Mouse (Mus musculus) testis, adult 2 months (tissue): ENCODE data around the gene Ylpm1. TPM values are rescaled to one million over a fixed set of nuclear protein-coding genes. Genes with fewer than 3 reads are reported as not detected.

Experiments used
- H3K27ac ChIP-seq: fragments of 200-500 bp; 2 replicates; pipeline ENCODE4 v1.5.1; 2012; ENCODE audit warnings: low read depth, low read length; ENCODE audit not compliant: control insufficient read depth, insufficient read depth
- H3K27me3 ChIP-seq: fragments of 200-500 bp; 2 replicates; pipeline ENCODE4 v1.6.1; 2012; ENCODE audit warnings: mild to moderate bottlenecking, low read length, moderate library complexity; ENCODE audit not compliant: control insufficient read depth, insufficient read depth
- H3K36me3 ChIP-seq: fragments of 200-500 bp; 2 replicates; pipeline ENCODE4 v1.6.1; 2012; ENCODE audit warnings: mild to moderate bottlenecking, low read length; ENCODE audit not compliant: control insufficient read depth, insufficient read depth
- H3K4me1 ChIP-seq: fragments of 200-500 bp; 2 replicates; pipeline ENCODE4 v1.6.1; 2012; ENCODE audit warnings: low read length; ENCODE audit not compliant: control insufficient read depth, insufficient read depth
- H3K4me3 ChIP-seq: fragments of 200-500 bp; 2 replicates; pipeline ENCODE4 v1.5.1; 2012; ENCODE audit warnings: low read depth, mild to moderate bottlenecking, low read length, moderate library complexity, mixed read lengths; ENCODE audit not compliant: control insufficient read depth
- CTCF ChIP-seq: fragments of 200-500 bp; IDR thresholded peaks from 2 replicates; pipeline ENCODE4 v1.5.1; 2012; ENCODE audit warnings: low read depth, mild to moderate bottlenecking, inconsistent platforms, low read length, moderate library complexity; ENCODE audit not compliant: control insufficient read depth, insufficient read depth, insufficient replicate concordance
- POLR2A ChIP-seq: fragments of 200-500 bp; IDR thresholded peaks from 2 replicates; pipeline ENCODE4 v1.6.1; 2012; ENCODE audit warnings: low read depth, mild to moderate bottlenecking, inconsistent platforms, low read length, moderate library complexity; ENCODE audit not compliant: control insufficient read depth
- polyA plus RNA-seq: library from polyadenylated mRNA; depleted of rRNA; stranded (reverse); fragments of >200 nt; gene quantifications from 2 replicates; pipeline ENCODE4 v1.2.3, GENCODE M21; 2012

Ylpm1 gene
- polyA plus RNA-seq, 1 experiment = 47.1 TPM

DNA sequence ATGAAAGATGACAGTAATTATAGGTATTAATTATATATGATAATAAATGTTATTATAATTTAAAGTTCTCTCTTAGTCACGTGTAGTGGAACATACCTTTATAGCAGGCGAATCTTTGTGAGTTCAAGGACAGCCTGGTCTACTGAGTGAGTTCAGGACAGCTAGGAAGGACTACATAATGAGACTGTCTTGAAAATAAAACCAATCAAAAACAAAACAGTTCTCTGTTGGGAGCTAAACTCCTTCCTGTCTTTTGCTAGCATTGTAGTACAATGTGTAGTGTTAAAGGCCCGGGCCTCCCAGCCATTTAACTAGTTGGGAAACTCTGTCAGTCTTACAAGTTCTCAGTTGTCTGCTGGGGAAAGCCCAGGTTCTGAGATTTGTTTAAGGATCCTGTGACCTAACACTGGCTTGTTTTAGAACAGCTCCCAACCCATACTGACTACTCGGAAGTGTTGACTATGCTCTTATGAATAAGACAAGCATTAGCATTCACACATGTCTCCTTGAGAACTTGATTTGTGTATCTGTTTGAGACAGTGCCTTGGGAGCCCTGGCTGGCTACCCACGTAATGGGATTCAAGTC, 105.5 kb downstream of the Ylpm1 start:
- Histone ChIP-seq H3K27ac (no peak overlapping the region), H3K4me3 (no peak overlapping the region), H3K27me3 (no peaks in the 10 kb centered on the region), H3K36me3 (no peaks in the 10 kb centered on the region), H3K4me1 (peaks cover 9% of the 10 kb centered on the region)
- no peak for TF ChIP-seq POLR2A
- TF ChIP-seq CTCF = no peak

DNA sequence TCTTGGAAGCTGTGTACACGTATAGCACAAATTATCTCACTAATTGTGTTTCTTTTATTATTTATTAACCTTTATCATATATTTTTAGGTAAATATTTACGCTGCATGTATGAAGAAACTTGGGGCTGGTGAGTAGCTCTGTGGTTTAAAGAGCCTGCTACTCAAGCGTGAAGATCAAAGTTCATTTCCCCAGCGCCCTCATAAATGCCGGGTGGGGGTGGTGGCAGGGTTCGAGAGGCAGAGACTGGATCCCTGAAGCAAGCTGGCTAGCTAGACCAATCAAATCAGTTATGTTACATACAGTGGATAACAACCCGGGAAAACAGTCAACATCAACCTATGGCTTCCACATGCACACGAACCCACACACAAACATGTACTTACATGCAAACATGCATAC, 107.0 kb downstream of the Ylpm1 start:
- Histone ChIP-seq H3K4me3 (no peak overlapping the region), H3K27ac (no peak overlapping the region), H3K27me3 (no peaks in the 10 kb centered on the region), H3K4me1 (peaks cover 10% of the 10 kb centered on the region), H3K36me3 (no peaks in the 10 kb centered on the region)
- no peak for TF ChIP-seq POLR2A
- no peak for TF ChIP-seq CTCF

DNA sequence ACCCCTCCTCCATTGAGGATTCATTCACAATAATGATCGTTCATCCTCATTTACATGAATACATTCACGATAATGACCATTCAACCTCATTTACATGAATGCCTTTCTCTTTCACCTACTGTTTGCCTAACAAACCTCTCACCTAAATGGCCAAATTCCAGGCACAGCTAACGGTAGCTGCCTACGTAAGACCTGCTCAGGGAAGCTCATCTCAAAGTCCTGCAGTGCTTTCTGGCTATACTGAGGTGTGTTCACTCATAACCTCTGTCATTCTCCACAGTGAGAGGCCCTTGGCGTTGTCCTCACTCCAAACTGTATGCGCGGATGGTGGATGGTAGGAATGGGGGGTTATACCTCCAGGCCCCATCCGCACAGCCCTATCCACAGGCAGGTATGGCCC, 108.7 kb downstream of the Ylpm1 start:
- TF ChIP-seq CTCF (no peak), POLR2A (no peak)

DNA sequence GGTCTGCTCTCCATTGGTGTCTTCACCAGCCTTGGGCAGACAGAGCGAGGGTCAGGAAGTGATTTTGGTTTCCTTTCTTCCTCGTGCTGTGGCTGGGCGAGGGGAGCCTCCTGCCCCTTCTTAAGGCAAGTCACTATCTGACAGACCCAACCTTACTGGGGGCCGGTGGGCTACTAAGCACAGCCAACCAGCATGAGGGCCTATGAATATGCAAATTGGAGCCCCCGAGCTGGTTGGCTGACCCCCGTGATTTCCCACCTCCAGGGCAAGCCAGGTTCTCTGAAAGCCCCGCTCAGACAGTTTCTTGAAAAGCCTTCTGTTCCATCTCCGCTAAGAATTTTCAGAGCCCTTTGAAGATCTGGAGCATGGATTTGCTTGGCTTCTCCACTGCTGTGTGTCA, 110.2 kb downstream of the Ylpm1 start:
- peaks cover 16% of the 10 kb centered on the region for H3K4me1 ChIP-seq
- H3K27ac ChIP-seq = no peak overlapping the region
- no peak for TF ChIP-seq POLR2A
- no peak for TF ChIP-seq CTCF
- H3K27me3 ChIP-seq = no peaks in the 10 kb centered on the region
- no peaks in the 10 kb centered on the region for H3K36me3 ChIP-seq
- no peak overlapping the region for H3K4me3 ChIP-seq

More for the DNA sequence above, 108.7 kb downstream of the Ylpm1 start:
- no peak overlapping the region for H3K4me3 ChIP-seq
- no peaks in the 10 kb centered on the region for H3K36me3 ChIP-seq
- H3K4me1 ChIP-seq = peaks cover 11% of the 10 kb centered on the region
- no peaks in the 10 kb centered on the region for H3K27me3 ChIP-seq
- H3K27ac ChIP-seq = no peak overlapping the region

DNA sequence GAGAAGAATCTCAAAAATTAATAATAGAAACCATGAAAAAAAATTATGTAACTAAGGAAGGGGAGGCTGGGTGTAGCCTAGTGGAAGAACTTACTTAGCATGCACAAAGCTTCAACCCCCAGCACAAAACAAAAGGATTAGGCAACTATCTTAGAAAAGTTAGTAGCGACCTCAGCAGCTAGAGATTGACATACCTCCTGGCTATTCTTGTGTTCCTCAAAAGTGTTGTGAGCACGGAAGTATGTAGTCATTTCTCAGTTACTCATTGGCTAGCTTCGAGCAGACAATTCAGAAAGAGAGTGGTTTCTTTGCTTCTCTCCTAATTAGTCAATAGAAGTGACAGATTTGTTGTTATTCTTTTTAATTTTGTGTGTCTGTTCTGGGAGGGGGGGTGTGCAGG, 112.5 kb downstream of the Ylpm1 start:
- H3K36me3 ChIP-seq = no peaks in the 10 kb centered on the region; the same call in 1 of the 2 replicates
- H3K27ac ChIP-seq = no peak overlapping the region
- TF ChIP-seq CTCF = no peak
- no peak for TF ChIP-seq POLR2A
- H3K4me1 ChIP-seq = peaks cover 21% of the 10 kb centered on the region
- H3K4me3 ChIP-seq = no peak overlapping the region
- no peaks in the 10 kb centered on the region for H3K27me3 ChIP-seq

DNA sequence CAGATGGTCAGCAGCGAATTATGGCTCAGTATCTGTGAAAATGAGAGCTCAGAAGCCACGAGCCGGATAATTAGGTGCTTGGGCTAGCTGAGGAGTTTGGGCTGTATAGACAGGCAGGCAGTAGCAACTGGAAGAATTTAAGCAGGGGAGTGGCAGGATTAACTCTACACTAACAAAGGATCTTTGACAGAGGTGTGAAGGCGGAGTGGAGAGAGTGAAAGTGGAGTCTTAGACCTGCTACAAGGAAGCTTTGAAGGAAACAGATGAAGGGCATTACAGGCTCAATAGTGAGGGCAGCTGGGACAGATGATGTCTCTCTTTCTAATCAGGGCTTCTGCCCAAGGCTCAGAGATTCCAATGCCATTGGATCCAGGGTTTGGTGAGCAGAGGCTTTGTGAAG, 113.3 kb downstream of the Ylpm1 start:
- Histone ChIP-seq H3K4me3 (no peak overlapping the region), H3K4me1 (peaks cover 17% of the 10 kb centered on the region), H3K27me3 (no peaks in the 10 kb centered on the region), H3K27ac (no peak overlapping the region), H3K36me3 (no peaks in the 10 kb centered on the region; the same call in 1 of the 2 replicates)
- TF ChIP-seq POLR2A = no peak

DNA sequence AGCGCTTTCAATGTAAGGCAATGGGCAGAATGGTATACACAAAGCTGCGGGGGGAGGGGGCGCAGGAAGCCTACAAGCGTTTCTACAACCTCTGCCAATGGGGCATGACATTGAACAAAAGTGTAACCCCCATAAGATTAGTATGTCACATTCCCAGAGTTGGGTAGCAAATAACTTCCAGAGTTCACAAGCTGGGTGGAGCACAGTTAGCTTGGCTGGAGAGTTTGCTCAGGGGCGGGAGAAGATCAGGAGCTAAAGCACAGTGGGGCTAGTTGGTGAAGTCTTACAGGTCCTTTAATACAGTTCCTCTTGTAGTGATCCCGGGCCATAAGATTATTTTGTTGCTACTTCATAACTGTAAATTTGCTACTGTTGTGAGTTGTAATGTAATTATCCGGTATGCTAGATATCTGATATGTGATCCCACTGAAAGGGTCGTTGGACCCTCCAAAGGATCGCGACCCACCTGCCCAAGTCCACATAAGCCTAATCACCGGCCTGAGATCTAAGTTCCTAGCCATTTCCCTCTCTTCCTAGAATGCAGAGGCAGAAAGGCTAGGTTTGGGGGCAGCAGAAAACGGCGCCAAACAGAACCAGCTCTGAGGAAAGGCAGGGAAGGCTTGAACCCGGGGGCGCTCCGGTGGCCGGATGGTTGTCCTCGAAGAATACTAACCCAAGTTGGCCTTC, 114.0 kb downstream of the Ylpm1 start:
- Histone ChIP-seq H3K27me3 (no peaks in the 10 kb centered on the region), H3K36me3 (no peaks in the 10 kb centered on the region; the same call in 1 of the 2 replicates), H3K4me3 (peak overlapping the region; percentile 94), H3K27ac (peak overlapping the region; percentile 23), H3K4me1 (peaks cover 17% of the 10 kb centered on the region)
- TF ChIP-seq POLR2A (no peak), CTCF (no peak)
